Mouse (Mus musculus) limb, embryonic 14.5 days (tissue): ENCODE measurements around the gene Abcb9. TPM values are rescaled to one million over a fixed set of nuclear protein-coding genes. Genes with fewer than 3 reads are reported as not detected.

ENCODE experiments used
- ATAC-seq: fragments of 200-750 bp; cut with Nextera tagmentation; 2 replicates; pipeline ENCODE4 v1.8.0; 2017; ENCODE audit warnings: low read depth, moderate number of reproducible peaks, moderate TSS enrichment; ENCODE audit not compliant: low FRiP score
- DNase-seq: peaks from one replicate; pipeline ENCODE4 v3.0.0-alpha.2; 2015; ENCODE audit warnings: low spot score
- H3K27ac ChIP-seq: fragments of 300-500 bp; sonication (generic); replicated peaks from 2 replicates; pipeline ENCODE4 v1.5.1; 2014; ENCODE audit warnings: low read depth, mild to moderate bottlenecking, low read length, moderate library complexity, mixed read lengths
- H3K27me3 ChIP-seq: fragments of 300-500 bp; sonication (generic); 2 replicates; pipeline ENCODE4 v1.6.1; 2014; ENCODE audit warnings: low read length, mixed read lengths; ENCODE audit not compliant: control insufficient read depth, insufficient read depth
- H3K36me3 ChIP-seq: fragments of 300-500 bp; sonication (generic); 2 replicates; pipeline ENCODE4 v1.6.1; 2014; ENCODE audit warnings: mild to moderate bottlenecking, low read length, moderate library complexity, mixed read lengths; ENCODE audit not compliant: control insufficient read depth, insufficient read depth
- H3K4me1 ChIP-seq: fragments of 300-500 bp; sonication (generic); 2 replicates; pipeline ENCODE4 v1.6.1; 2014; ENCODE audit warnings: antibody characterized with exemption, low read length, mixed read lengths; ENCODE audit not compliant: control insufficient read depth, insufficient read depth
- H3K4me2 ChIP-seq: fragments of 300-500 bp; sonication (generic); replicated peaks from 2 replicates; pipeline ENCODE4 v1.6.1; 2014; ENCODE audit warnings: low read depth, mild to moderate bottlenecking, low read length, moderate library complexity; ENCODE audit not compliant: severe bottlenecking
- H3K4me3 ChIP-seq: fragments of 300-500 bp; sonication (generic); replicated peaks from 2 replicates; pipeline ENCODE4 v1.5.1; 2014; ENCODE audit warnings: low read length
- H3K9ac ChIP-seq: fragments of 300-500 bp; sonication (generic); 2 replicates; pipeline ENCODE4 v1.6.1; 2014; ENCODE audit warnings: mild to moderate bottlenecking, low read depth, low read length, moderate library complexity; ENCODE audit not compliant: severe bottlenecking
- H3K9me3 ChIP-seq: fragments of 300-500 bp; sonication (generic); 2 replicates; pipeline ENCODE4 v1.6.1; 2016; ENCODE audit warnings: low read length; ENCODE audit not compliant: control insufficient read depth
- POLR2A ChIP-seq: fragments of 200-500 bp; IDR thresholded peaks from 2 replicates; pipeline ENCODE4 v1.8.0; 2012; ENCODE audit warnings: inconsistent platforms, mild to moderate bottlenecking, moderate library complexity, borderline replicate concordance; ENCODE audit not compliant: insufficient read depth, insufficient read length; ENCODE audit errors: extremely low read depth
- WGBS: fragments of 180-500 bp; shearing (Covaris S2); extraction: QIAGEN DNeasy Blood & Tissue Kit; methylation state at CpG from one replicate; pipeline ENCODE4 v1.1.7; 2014; 5-methylcytosine and 5-hydroxymethylcytosine counted together
- polyA plus RNA-seq, 2 experiments: library from polyadenylated mRNA; depleted of rRNA in 1 of 2; stranded (reverse) in 1 of 2; unstranded in 1 of 2; fragments of >200 nt; fragmentation: Nextera tagmentation in 1 of 2; extraction: Ambion mirVana in 1 of 2; gene quantifications; 2 replicates each; pipeline versions ENCODE4 v1.2.1 to v1.2.3; 2012 to 2014

Gene Abcb9
- polyA plus RNA-seq, 2 experiments: 2.2 to 2.6 TPM

DNA sequence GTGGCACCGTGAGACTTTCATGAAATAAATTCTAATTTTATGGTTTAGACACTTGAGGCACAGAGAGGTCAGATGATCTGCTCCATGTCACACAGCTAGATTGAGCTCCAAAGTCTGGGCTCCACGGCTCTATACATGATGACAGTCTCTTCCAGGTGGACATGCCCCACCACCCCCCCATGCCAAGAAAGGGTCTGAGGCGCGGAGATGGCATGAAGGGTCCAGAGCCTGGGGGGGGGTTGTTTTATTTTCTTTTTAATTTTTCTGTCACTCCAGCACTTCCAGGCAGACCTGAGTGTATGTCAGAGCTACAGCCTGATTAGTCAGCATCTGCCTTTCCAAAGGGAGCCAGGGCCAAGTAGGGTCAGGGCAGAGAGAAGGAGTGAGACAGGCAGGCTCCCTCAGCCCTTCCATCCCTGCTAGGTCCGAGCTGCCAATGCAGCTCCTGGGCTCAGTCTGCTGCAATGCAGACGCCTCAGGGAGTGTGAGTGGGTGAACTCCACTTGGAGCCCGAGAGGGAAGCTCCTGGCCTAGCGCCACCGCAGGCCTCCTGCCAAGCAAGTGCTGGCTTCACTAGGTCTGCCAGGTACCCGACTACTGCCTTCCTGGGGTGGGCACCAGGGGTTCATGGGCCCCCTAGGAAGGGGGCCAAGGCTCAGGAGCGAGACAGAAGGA lies 2.3 kb downstream of the Abcb9 start:
- H3K27ac ChIP-seq: no peak overlapping the region

DNA sequence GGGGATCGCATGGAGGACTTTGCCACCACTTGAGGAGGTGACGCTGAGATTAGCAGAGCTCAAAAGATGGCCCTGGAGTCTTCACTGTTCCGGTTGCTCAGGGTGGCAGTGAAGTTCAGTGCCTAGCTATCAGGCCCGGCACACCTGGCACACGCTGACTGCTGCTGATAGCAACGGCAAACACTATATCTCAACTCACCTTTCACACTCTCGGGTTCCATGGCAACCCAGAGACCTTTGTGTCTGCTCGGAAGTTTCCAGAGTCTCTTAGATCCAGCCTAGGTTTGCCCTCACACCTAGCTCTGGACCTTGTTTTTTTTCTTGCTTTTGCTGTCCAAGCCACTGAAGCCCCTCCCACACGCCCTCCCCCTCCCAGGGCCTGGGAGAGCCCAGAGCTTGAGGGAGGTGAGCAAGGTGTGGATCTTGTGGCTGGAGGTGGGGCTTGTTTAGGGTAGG lies 3.6 kb downstream of the Abcb9 start:
- ATAC-seq (no peak), DNase-seq (no peak)
- TF ChIP-seq POLR2A: no peak
- Histone ChIP-seq H3K4me3 (no peak overlapping the region), H3K9me3 (0 out of 2 replicates have a peak, but pooled peaks cover 4% of the 10 kb centered on the region), H3K4me1 (peaks cover 7% of the 10 kb centered on the region; the same call in 1 of the 2 replicates), H3K4me2 (no peak overlapping the region), H3K9ac (no peak overlapping the region), H3K27ac (no peak overlapping the region), H3K27me3 (no peaks in the 10 kb centered on the region; the same call in 1 of the 2 replicates), H3K36me3 (no peaks in the 10 kb centered on the region)
- 65% methylated on average over 9 of the region's 9 CpGs for WGBS

More for the DNA sequence above, 2.3 kb downstream of the Abcb9 start:
- TF ChIP-seq POLR2A: no peak
- H3K27me3 ChIP-seq: no peaks in the 10 kb centered on the region; the same call in 1 of the 2 replicates
- no peaks in the 10 kb centered on the region for H3K36me3 ChIP-seq
- no peak for ATAC-seq
- no peak for DNase-seq
- peaks cover 7% of the 10 kb centered on the region; the same call in 1 of the 2 replicates for H3K4me1 ChIP-seq
- H3K9me3 ChIP-seq: 0 out of 2 replicates have a peak, but pooled peaks cover 4% of the 10 kb centered on the region
- 72% methylated on average over 11 of the region's 11 CpGs for WGBS
- H3K4me2 ChIP-seq: no peak overlapping the region
- no peak overlapping the region for H3K4me3 ChIP-seq
- 0 out of 2 replicates have a peak overlapping the region, but pooled peaks have one; percentile 28 for H3K9ac ChIP-seq

DNA sequence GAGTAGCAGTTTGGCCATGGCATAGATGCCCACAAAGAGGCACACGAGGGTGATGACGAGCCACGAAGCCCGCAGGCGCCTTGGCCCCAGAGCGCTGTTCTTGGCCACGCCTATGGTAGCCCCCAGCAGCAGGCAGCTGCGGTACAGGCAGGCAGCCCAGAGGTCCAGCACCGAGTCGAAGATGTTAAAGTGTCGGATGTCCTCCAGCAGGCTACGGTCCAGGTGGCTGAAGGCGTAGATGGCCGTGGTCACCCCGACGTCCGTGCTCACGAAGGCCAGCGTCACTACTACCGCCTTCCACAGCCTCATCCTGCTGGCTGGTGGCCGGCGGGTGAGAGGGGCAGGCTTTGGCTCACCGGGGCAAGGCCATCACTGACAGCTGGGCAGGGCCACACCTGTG lies 5.7 kb downstream of the Abcb9 start:
- H3K36me3 ChIP-seq: no peaks in the 10 kb centered on the region

DNA sequence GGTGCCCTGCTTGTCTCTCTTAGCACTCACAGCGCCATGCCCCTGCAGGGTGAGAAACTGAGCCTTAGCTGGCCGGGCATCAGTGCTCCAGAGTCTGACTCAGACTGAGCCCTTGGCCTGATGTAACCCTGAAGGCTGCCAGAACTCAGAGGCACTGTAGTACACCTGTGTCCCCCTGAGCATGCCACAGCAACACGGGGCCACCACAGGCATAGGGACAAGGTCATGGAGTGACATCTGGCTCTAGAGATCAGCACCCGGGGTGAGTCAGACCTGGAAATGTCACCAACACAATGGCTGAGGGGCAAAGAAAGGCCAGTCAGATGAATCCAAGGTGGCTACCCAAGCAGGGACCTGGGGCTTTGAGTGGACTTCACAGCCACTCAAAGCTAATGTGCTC lies 8.7 kb downstream of the Abcb9 start:
- TF ChIP-seq POLR2A: no peak
- Histone ChIP-seq H3K4me2 (no peak overlapping the region), H3K4me3 (no peak overlapping the region), H3K4me1 (no peaks in the 10 kb centered on the region), H3K9ac (no peak overlapping the region), H3K9me3 (no peaks in the 10 kb centered on the region), H3K36me3 (no peaks in the 10 kb centered on the region), H3K27me3 (no peaks in the 10 kb centered on the region), H3K27ac (no peak overlapping the region)
- 87% methylated on average over 4 of the region's 4 CpGs for WGBS
- DNase-seq (no peak), ATAC-seq (no peak)

More for the DNA sequence above, 5.7 kb downstream of the Abcb9 start:
- Histone ChIP-seq H3K4me1 (no peaks in the 10 kb centered on the region), H3K9me3 (no peaks in the 10 kb centered on the region), H3K27ac (no peak overlapping the region), H3K9ac (no peak overlapping the region), H3K4me2 (no peak overlapping the region), H3K27me3 (no peaks in the 10 kb centered on the region), H3K4me3 (no peak overlapping the region)
- DNase-seq: no peak
- TF ChIP-seq POLR2A: no peak
- no peak for ATAC-seq
- WGBS: 81% methylated on average over 23 of the region's 23 CpGs

DNA sequence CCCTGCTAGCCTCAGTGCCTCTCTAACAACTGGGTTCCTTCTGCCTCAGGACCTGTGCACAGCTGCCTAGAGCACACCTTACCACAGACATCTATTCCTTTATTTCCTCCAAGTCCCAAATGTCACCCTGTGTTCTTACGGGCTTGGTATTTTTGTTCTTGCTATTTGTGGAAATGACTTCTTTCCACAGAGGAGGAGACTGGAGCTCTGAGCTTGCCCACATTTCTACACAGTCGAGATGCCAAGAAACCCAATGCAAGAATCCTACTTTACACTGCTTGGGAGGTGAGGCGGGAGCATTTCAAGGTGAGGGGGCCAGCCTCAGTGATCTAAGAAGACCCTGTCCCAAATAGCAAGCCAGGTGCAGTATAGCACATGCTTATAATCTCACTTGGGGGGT lies 10.1 kb downstream of the Abcb9 start:
- 68% methylated on average over 3 of the region's 3 CpGs for WGBS

More for the DNA sequence above, 10.1 kb downstream of the Abcb9 start:
- Histone ChIP-seq H3K27me3 (no peaks in the 10 kb centered on the region), H3K36me3 (no peaks in the 10 kb centered on the region), H3K4me3 (no peak overlapping the region), H3K9me3 (no peaks in the 10 kb centered on the region), H3K27ac (no peak overlapping the region), H3K4me1 (no peaks in the 10 kb centered on the region), H3K9ac (no peak overlapping the region), H3K4me2 (no peak overlapping the region)
- ATAC-seq: no peak
- no peak for DNase-seq
- TF ChIP-seq POLR2A: no peak
